Mouse (Mus musculus): ENCODE data around the gene Hes1.

GRCm38 (mm10) chr16:30104363-30104762 is 40.2 kb downstream of the Hes1 start:
- TF ChIP-seq HCFC1 (IDR thresholded peaks at IDR 0.05; ENCODE audit: borderline replicate concordance, insufficient read depth, low read length) (no peak), CHD2 (IDR thresholded peaks at IDR 0.05; ENCODE audit: low read depth, low read length) (no peak), MAFK (IDR thresholded peaks at IDR 0.05; ENCODE audit: insufficient read depth, low read depth, low read length) (no peak)
